Mouse (Mus musculus) limb, embryonic 12.5 days (tissue): ENCODE measurements around the gene Plcg2. TPM values are rescaled to one million over a fixed set of nuclear protein-coding genes. Genes with fewer than 3 reads are reported as not detected.
A peak's percentile ranks its signal among the peaks of the same experiment; 100 is the strongest.

Experiments used
- ATAC-seq: fragments of 200-750 bp; cut with Nextera tagmentation; 2 replicates; pipeline ENCODE4 v1.8.0; 2017; ENCODE audit warnings: low read depth, moderate TSS enrichment; ENCODE audit not compliant: insufficient number of reproducible peaks, insufficient read depth, low FRiP score, low TSS enrichment
- H3K27ac ChIP-seq: fragments of 300-500 bp; sonication (generic); 2 replicates; pipeline ENCODE4 v1.5.1; 2016; ENCODE audit warnings: mild to moderate bottlenecking, moderate library complexity
- H3K27me3 ChIP-seq: fragments of 300-500 bp; sonication (generic); 2 replicates; pipeline ENCODE4 v1.6.1; 2016; ENCODE audit warnings: mild to moderate bottlenecking, moderate library complexity
- H3K36me3 ChIP-seq: fragments of 300-500 bp; sonication (generic); 2 replicates; pipeline ENCODE4 v1.6.1; 2016; ENCODE audit warnings: mild to moderate bottlenecking, moderate library complexity
- H3K4me1 ChIP-seq: fragments of 300-500 bp; sonication (generic); replicated peaks from 2 replicates; pipeline ENCODE4 v1.6.1; 2016
- H3K4me2 ChIP-seq: fragments of 300-500 bp; sonication (generic); 2 replicates; pipeline ENCODE4 v1.6.1; 2016; ENCODE audit warnings: mild to moderate bottlenecking, moderate library complexity
- H3K4me3 ChIP-seq: fragments of 300-500 bp; sonication (generic); replicated peaks from 2 replicates; pipeline ENCODE4 v1.5.1; 2016; ENCODE audit warnings: mild to moderate bottlenecking
- H3K9ac ChIP-seq: fragments of 300-500 bp; sonication (generic); replicated peaks from 2 replicates; pipeline ENCODE4 v1.6.1; 2016; ENCODE audit warnings: mild to moderate bottlenecking, moderate library complexity
- H3K9me3 ChIP-seq: fragments of 300-500 bp; sonication (generic); 2 replicates; pipeline ENCODE4 v1.6.1; 2016; ENCODE audit warnings: mild to moderate bottlenecking, moderate library complexity
- WGBS: fragments of 180-500 bp; shearing (Covaris S2); methylation state at CpG from one replicate; pipeline ENCODE4 v1.1.7; 2016; 5-methylcytosine and 5-hydroxymethylcytosine counted together
- microRNA-seq: library from miRNA; unstranded; fragments of <30 nt; microRNA quantifications from one replicate; pipeline ENCODE4, GENCODE M21; 2017
- polyA plus RNA-seq: library from polyadenylated mRNA; unstranded; fragments of >200 nt; fragmentation: Nextera tagmentation; extraction: Ambion mirVana; gene quantifications from 2 replicates; pipeline ENCODE4 v1.2.1, GENCODE M21; 2016

Gene Plcg2
- polyA plus RNA-seq, 1 experiment from 2014 or later = 2.4 TPM

DNA sequence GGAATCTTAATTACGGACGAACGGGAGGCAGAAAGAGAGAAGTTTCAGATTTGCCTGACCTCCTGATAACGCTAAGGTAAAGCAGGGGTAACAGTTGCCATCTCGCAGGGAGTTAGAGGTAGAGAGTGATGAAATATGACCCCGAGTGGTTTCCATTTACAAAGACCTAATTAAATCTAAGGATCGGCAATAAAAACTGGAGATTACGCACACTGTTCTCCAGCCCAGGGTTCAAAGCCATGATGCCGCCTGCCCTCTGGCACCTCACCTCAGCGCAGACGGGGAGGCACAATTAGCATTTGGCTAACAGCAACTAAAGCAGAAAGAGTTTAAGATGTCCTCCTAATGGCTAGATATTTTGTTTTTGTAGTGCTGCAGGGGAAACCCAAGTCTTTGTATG, 172.4 kb downstream of the Plcg2 start:
- Histone ChIP-seq H3K4me1 (peaks cover 21% of the 10 kb centered on the region), H3K4me2 (peak overlapping the region; percentile 42), H3K9ac (no peak overlapping the region), H3K4me3 (peak overlapping the region; percentile 7; the same call in 1 of the 2 replicates), H3K27ac (no peak overlapping the region), H3K9me3 (no peaks in the 10 kb centered on the region), H3K27me3 (no peaks in the 10 kb centered on the region), H3K36me3 (no peaks in the 10 kb centered on the region)
- ATAC-seq = no peak
- under 1% methylated on average over 11 of the region's 11 CpGs for WGBS

DNA sequence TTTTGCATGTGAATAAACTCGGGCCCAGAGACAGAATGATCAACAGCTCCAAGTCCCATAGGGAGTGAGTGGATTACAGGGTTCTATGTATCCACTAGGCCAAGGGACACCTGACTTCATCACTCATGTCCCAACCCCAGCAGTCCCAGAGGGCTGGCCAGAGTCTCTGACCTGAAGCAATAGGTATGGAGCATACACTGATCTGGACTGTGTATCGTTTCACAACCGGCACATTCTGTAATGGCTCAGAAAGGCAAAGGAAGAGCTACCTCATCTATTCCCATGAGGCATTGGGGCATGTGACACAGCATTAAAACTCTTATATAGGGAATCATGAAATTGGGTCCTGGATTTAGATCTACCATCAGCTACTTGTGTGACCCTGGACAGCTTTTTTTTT, 174.5 kb downstream of the Plcg2 start:
- H3K9ac ChIP-seq = no peak overlapping the region
- H3K9me3 ChIP-seq = no peaks in the 10 kb centered on the region
- H3K27me3 ChIP-seq = no peaks in the 10 kb centered on the region
- H3K36me3 ChIP-seq = no peaks in the 10 kb centered on the region
- no peak for ATAC-seq
- WGBS = 85% methylated on average over 3 of the region's 3 CpGs
- no peak overlapping the region for H3K4me2 ChIP-seq
- H3K4me1 ChIP-seq = peaks cover 21% of the 10 kb centered on the region
- H3K4me3 ChIP-seq = no peak overlapping the region
- H3K27ac ChIP-seq = no peak overlapping the region

DNA sequence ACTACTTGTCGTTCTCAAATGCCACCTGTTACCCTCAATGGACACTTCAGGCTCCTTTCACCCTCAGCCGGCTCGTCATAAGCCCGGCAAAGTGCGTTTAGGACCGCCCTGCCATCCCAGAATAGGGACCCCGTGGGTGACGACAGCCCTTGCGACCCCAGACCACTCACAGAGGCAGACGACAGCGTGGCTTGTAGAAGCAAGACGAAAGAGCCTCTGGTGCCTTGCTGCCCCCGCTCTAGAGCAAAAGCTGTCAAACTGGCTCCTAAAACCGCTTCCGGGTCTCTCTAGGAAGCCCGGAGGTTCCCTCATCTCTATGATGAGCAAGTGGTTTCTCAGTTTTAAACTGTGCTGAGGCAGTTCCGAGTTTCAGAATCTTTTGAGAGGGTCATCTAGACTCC, 175.3 kb downstream of the Plcg2 start, which contains the start of gene Sdr42e1:
Sdr42e1 (minus strand) TSS at position 260 of the 401 bp plus-strand sequence.
- Histone ChIP-seq H3K27me3 (no peaks in the 10 kb centered on the region), H3K4me1 (peaks cover 21% of the 10 kb centered on the region), H3K36me3 (no peaks in the 10 kb centered on the region), H3K9me3 (no peaks in the 10 kb centered on the region), H3K9ac (peak within 1 kb of the TSS; percentile 28; the same call in 1 of the 2 replicates), H3K27ac (no peak within 1 kb of the TSS), H3K4me3 (peak within 1 kb of the TSS; percentile 43), H3K4me2 (peak within 1 kb of the TSS; percentile 61)
- 13% methylated on average over 17 of the region's 17 CpGs for WGBS
- no peak for ATAC-seq

DNA sequence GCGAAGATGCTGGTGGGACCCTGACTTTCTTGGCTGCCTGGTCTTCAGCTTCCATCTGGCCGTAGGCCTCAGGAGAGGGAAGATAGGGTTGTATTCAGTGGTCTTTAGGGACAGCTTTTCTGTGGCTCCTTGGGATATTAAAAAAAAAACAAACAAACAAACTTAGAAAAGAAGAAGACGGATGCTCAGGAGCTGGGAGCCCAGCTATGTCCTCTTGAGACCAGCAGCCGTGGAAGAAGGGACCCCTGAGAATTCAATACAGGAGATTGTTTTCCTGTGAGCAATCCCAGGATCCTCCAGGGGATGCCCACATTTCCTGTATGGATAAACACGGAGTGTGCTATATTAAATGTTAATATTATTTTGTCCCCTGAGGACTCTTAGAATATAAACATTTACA, 177.1 kb downstream of the Plcg2 start:
- Histone ChIP-seq H3K4me1 (peaks cover 8% of the 10 kb centered on the region; the same call in 1 of the 2 replicates), H3K27ac (no peak overlapping the region), H3K4me2 (no peak overlapping the region), H3K36me3 (no peaks in the 10 kb centered on the region), H3K9me3 (no peaks in the 10 kb centered on the region), H3K27me3 (no peaks in the 10 kb centered on the region), H3K9ac (no peak overlapping the region), H3K4me3 (no peak overlapping the region)
- 77% methylated on average over 5 of the region's 5 CpGs for WGBS
- no peak for ATAC-seq

DNA sequence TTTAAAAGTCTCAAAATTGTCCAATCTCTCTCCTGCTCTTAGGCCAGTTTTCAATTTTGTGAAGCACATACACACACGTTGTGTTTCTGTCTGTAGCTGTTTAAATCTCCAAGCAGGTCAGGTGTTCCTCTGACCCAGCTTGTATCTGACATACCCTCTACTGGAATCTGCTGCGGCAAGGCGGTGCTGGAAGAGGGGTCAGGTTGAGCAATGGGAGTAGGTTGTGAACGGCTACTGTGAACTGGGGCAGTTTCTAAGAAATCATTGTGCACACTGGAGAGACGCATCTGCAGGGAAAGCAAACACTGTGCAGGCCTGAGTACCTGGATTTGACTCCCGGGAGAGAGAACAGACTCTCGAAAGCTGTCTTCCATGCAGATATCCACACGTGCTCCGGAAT, 178.4 kb downstream of the Plcg2 start:
- no peaks in the 10 kb centered on the region for H3K36me3 ChIP-seq
- H3K4me3 ChIP-seq = no peak overlapping the region
- no peak overlapping the region for H3K4me2 ChIP-seq
- H3K27ac ChIP-seq = no peak overlapping the region
- 75% methylated on average over 9 of the region's 9 CpGs for WGBS
- H3K27me3 ChIP-seq = no peaks in the 10 kb centered on the region
- no peaks in the 10 kb centered on the region for H3K9me3 ChIP-seq
- H3K9ac ChIP-seq = no peak overlapping the region
- no peaks in the 10 kb centered on the region for H3K4me1 ChIP-seq
- ATAC-seq = no peak

DNA sequence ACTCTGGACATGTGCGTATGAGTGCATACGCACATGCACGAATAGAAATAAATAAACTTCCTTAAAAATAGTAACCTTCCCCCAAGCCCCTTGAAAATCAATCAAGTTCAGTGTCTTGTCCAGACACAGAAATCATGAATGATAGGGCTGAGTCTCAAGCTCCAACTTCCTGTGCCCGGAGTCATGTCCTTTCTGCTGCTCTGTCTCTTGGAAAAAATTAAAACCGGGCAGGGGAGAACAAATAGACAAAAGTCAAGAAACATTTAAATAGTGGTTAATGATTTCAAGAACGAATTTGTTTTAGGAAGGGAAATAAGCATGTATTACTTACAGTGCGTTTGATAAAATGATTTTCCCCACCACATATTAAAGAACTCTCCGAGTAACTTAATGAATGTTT, 178.9 kb downstream of the Plcg2 start:
- H3K27me3 ChIP-seq = no peaks in the 10 kb centered on the region
- no peak overlapping the region for H3K4me3 ChIP-seq
- H3K9me3 ChIP-seq = no peaks in the 10 kb centered on the region
- ATAC-seq = no peak
- H3K4me1 ChIP-seq = no peaks in the 10 kb centered on the region
- H3K27ac ChIP-seq = no peak overlapping the region
- 85% methylated on average over 8 of the region's 8 CpGs for WGBS
- H3K36me3 ChIP-seq = no peaks in the 10 kb centered on the region
- no peak overlapping the region for H3K9ac ChIP-seq
- H3K4me2 ChIP-seq = no peak overlapping the region

DNA sequence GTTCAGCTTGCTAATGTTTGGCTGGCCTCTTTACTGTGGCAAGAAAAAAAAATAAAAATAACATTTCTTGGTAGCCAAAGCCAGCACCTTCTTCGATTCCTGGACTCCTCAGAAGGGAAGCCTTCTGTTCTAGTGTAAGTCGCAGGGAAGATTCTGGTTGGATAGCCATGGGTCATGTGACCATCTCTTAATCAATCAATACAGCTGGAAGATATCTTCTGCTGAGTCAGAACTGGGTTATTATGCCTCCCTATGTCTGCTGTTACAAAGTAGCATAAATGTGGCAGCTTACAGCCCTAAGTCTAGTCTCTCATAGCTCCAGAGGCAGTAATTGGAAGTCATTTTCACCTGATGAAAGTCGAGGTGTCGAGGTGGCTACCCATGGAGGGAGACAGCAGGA, 180.6 kb downstream of the Plcg2 start:
- H3K36me3 ChIP-seq = no peaks in the 10 kb centered on the region

DNA sequence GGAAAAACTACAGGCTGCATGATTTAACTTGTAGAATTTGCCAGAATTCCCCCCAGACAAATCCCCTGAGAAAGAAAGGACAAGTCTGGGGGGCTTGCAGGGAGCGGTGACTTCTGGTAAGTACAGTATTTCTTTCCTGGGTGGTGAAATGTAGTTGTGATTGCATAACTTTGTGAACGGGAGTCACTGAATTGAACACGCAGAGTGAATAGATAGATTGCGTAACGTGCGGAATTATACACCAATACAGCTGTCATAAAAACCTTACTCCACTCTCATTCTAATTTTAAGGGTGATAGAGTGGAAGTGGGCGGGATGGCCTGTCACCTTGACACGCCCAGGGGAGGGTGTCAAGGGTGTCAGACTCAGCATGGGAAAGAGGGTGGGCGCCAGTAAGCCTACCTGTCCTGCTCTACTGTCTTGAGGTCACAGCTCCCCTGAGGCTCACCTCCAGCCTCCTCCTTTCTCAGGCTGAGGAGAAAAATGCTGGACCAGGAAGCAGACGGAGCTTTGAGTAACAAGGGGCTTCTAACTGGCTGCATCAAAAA, 185.9 kb downstream of the Plcg2 start:
- H3K4me3 ChIP-seq = no peak overlapping the region
- ATAC-seq = 0 out of 2 replicates have a peak, but pooled peaks have one; percentile 61

More for the DNA sequence above, 180.6 kb downstream of the Plcg2 start:
- Histone ChIP-seq H3K27me3 (peaks cover 7% of the 10 kb centered on the region; the same call in 1 of the 2 replicates), H3K4me2 (no peak overlapping the region), H3K9ac (no peak overlapping the region), H3K4me1 (peaks cover 3% of the 10 kb centered on the region), H3K27ac (no peak overlapping the region), H3K4me3 (no peak overlapping the region), H3K9me3 (no peaks in the 10 kb centered on the region)
- WGBS = 73% methylated on average over 4 of the region's 4 CpGs
- ATAC-seq = no peak

DNA sequence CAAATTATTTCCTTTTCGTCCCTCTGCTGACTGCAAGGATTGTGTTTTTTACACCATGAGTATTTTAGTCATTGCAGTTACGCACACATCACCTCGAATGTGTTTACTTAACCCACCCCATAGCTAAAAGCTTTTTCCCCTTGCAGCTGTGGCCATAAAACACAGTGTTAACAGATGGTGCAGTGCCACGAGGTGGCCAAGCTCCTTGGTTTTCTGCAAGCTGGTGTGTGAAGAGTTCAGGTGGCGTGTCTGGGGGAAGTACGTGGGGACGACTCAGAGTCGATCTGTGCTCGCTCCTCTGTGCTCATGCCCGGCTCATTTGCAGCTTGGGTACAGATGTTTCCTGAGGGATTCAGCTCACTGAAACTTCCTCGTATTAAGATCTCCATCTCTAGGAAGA, 186.4 kb downstream of the Plcg2 start:
- H3K4me3 ChIP-seq = no peak overlapping the region
- H3K27ac ChIP-seq = no peak overlapping the region; the same call in 1 of the 2 replicates
- H3K4me2 ChIP-seq = peak overlapping the region; percentile 39
- H3K36me3 ChIP-seq = no peaks in the 10 kb centered on the region
- ATAC-seq = peak; percentile 76
- WGBS = 12% methylated on average over 11 of the region's 11 CpGs
- peaks cover 20% of the 10 kb centered on the region for H3K4me1 ChIP-seq
- no peaks in the 10 kb centered on the region for H3K9me3 ChIP-seq
- peaks cover 7% of the 10 kb centered on the region for H3K27me3 ChIP-seq
- H3K9ac ChIP-seq = no peak overlapping the region

More for the DNA sequence above, 185.9 kb downstream of the Plcg2 start:
- Histone ChIP-seq H3K36me3 (no peaks in the 10 kb centered on the region), H3K4me1 (peaks cover 20% of the 10 kb centered on the region), H3K27me3 (peaks cover 7% of the 10 kb centered on the region), H3K9ac (no peak overlapping the region), H3K27ac (peak overlapping the region; percentile 53; the same call in 1 of the 2 replicates), H3K9me3 (no peaks in the 10 kb centered on the region), H3K4me2 (peak overlapping the region; percentile 39)
- WGBS = 37% methylated on average over 10 of the region's 10 CpGs

Small RNA genes lying within 50 kb of the gene (microRNA-seq; reads per million reads assigned to microRNA genes)
- not detected for gene Gm27361
- not detected for gene Mir7077
- gene Mir7078 = not detected

Other genes with a start within 250 kb of the Plcg2 start
- 10.1 and 20.8 TPM in 2 replicates for gene Cmip, start 241.2 kb upstream of the Plcg2 start, polyA plus RNA-seq
- 0.43 and 0.72 TPM in 2 replicates for gene Sdr42e1, start 175.4 kb downstream of the Plcg2 start, polyA plus RNA-seq
- gene Hsd17b2, start 203.6 kb downstream of the Plcg2 start, polyA plus RNA-seq = not detected in 2 replicates